Comparison of ENCODE assay signal across 23 mouse cellular contexts in the genomic region with DNA sequence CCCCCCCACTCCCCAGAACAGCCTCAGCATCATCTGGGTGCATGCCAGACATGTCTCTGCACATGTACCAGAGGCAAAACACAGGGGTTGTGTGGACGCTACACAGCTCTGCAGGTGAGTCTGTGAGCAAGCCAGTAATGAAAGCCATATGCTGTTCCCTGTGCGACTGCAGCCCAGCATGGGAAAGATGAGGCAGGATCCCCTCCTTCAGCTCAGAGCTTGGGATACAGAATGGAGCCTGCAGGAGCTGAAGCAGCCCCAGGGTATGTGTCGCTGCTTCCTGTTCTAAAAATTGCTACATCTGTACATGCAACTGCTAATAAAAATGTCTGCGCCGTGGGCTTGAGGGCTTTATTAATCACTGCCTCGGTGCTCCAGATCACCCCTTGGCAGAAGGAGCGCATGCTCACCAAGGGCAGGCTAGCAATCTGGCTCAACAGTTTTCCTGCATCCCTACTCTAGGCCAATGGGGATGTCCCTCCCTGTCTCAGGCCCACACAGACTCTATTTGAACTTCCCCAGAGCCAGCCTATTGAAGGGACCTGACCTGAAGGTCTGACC.
A peak's percentile ranks its signal among the peaks of the same experiment; 100 is the strongest.
DNase-seq lines count a peak whose midpoint lies in the region; ATAC-seq and TF ChIP-seq lines count a peak whose summit lies in the region.
"Had no signal": no experiment of that assay in that cellular context is flagged by ENCODE, and none has a peak within 500 bp of the region (broad histone marks: within the 10 kb centered on the region; RNA-seq: fewer than 3 reads in every experiment).

No protein-coding gene starts in this region.

- H3K36me3 ChIP-seq in megakaryocyte, embryonic 14.5 days (replicated peaks; ENCODE audit: low read length), result no peaks in the 10 kb centered on the region
- H3K36me3 ChIP-seq in limb, embryonic 10.5 days, result no peaks in the 10 kb centered on the region
- H3K36me3 ChIP-seq: forebrain, embryonic 12.5 days; intestine, embryonic 15.5 days had no signal

- peak overlapping the region; percentile 36; the same call in 1 of the 2 replicates for H3K27ac ChIP-seq in limb, embryonic 10.5 days
- H3K27ac ChIP-seq in gastrocnemius, adult 2 months, result no peak overlapping the region
- H3K27ac ChIP-seq: forebrain, embryonic 12.5 days; heart, adult 2 months; intestine, embryonic 15.5 days; stomach, postnatal 0 days had no signal

- H3K27me3 ChIP-seq in megakaryocyte, embryonic 14.5 days (replicated peaks), result no peaks in the 10 kb centered on the region
- H3K27me3 ChIP-seq in limb, embryonic 10.5 days (ENCODE audit: low read depth, poor library complexity, severe bottlenecking), result no peaks in the 10 kb centered on the region
- H3K27me3 ChIP-seq: forebrain, embryonic 12.5 days; intestine, embryonic 15.5 days had no signal

- TF ChIP-seq CTCF in gastrocnemius, adult 2 months (IDR thresholded peaks at IDR 0.05), result no peak

- intact Hi-C loops in gastrocnemius, adult 2 months (cut with DNase I), result no loop called here

- ATAC-seq in megakaryocyte, adult 5-6 weeks (ENCODE audit: poor library complexity, severe bottlenecking), result no peak
- ATAC-seq: activated CD4-positive, CD25-positive, alpha-beta regulatory T cell, adult 4 months; CD4-positive, CD25-positive, alpha-beta regulatory T cell, adult 4 months; intestine, embryonic 15.5 days had no signal

- H3K4me1 ChIP-seq in megakaryocyte, embryonic 14.5 days, result no peaks in the 10 kb centered on the region
- H3K4me1 ChIP-seq in limb, embryonic 10.5 days, result peaks cover 13% of the 10 kb centered on the region
- H3K4me1 ChIP-seq: forebrain, embryonic 12.5 days; intestine, embryonic 15.5 days had no signal

- peaks cover 63% of the 10 kb centered on the region for H3K9me3 ChIP-seq in megakaryocyte, embryonic 14.5 days
- H3K9me3 ChIP-seq in limb, embryonic 10.5 days (replicated peaks), result no peaks in the 10 kb centered on the region
- H3K9me3 ChIP-seq: forebrain, embryonic 12.5 days; intestine, embryonic 15.5 days had no signal

- H3K4me3 ChIP-seq in megakaryocyte, embryonic 14.5 days (replicated peaks), result peak overlapping the region; percentile 43
- no peak overlapping the region for H3K4me3 ChIP-seq in limb, embryonic 10.5 days
- no peak overlapping the region for H3K4me3 ChIP-seq in gastrocnemius, adult 2 months
- H3K4me3 ChIP-seq: forebrain, embryonic 12.5 days; heart, adult 2 months; intestine, embryonic 15.5 days had no signal

- WGBS in limb, embryonic 10.5 days, result 34% methylated on average over 7 of the region's 7 CpGs

- DNase-seq in embryo, embryonic 10 days (ENCODE audit: low spot score), result peak; percentile 28
- no peak for DNase-seq in embryo, embryonic 9.5 days (ENCODE audit: extremely low spot score)
- peak; percentile 60 for DNase-seq in limb, embryonic 10.5 days (ENCODE audit: low spot score)
- no peak for DNase-seq in testis, postnatal 14 days (ENCODE audit: low spot score)
- no peak for DNase-seq in gastrocnemius, adult 2 months
- no peak for DNase-seq in ovary, postnatal 14 days (ENCODE audit: low spot score)
- DNase-seq: adrenal gland, postnatal 25 days; cerebellum, adult 18-20 months; cerebellum, postnatal 25 days; gastrocnemius, postnatal 14 days; heart, adult 2 months; kidney, adult 9 months; liver; lung, adult 2 months; lung, postnatal 36 days; right cerebral cortex, adult 18-20 months had no signal

Comparison
In these comparisons a context has a peak if more than half of its experiments do, and no peak if none do; other contexts are left out.
1. DNase-seq: peak in embryo, embryonic 10 days (single experiment) and limb, embryonic 10.5 days (single experiment); none in embryo, embryonic 9.5 days (single experiment), testis, postnatal 14 days (single experiment), gastrocnemius, adult 2 months (single experiment) and ovary, postnatal 14 days (single experiment).